Mouse (Mus musculus): ENCODE data around the gene Qk. TPM values are rescaled to one million over a fixed set of nuclear protein-coding genes. Genes with fewer than 3 reads are reported as not detected.
A peak's percentile ranks its signal among the peaks of the same experiment; 100 is the strongest.

Gene Qk
- polyA plus RNA-seq, 2 experiments, result 9.5 to 29.4 TPM

GRCm38 (mm10) chr17:10363151-10363550, 43.5 kb upstream of the Qk start:
- Histone ChIP-seq H3K27ac (no peak overlapping the region), H3K4me3 (ENCODE audit: insufficient read depth in 1 of 2, low read depth in 2 of 2, low read length in 2 of 2) (no peak overlapping the region), H3K4me1 (replicated peaks; ENCODE audit: control insufficient read depth in 2 of 2, insufficient read depth in 2 of 2, low read length in 1 of 2) (peaks cover 0 to 6% of the 10 kb centered on the region in 2 experiments; a peak in 2 of 4 replicates), H3K9me3 (ENCODE audit: control insufficient read depth, low read length) (no peaks in the 10 kb centered on the region), H3K9ac (replicated peaks) (no peak overlapping the region), H3K4me2 (ENCODE audit: low read depth) (no peak overlapping the region), H3K27me3 (ENCODE audit: control insufficient read depth, insufficient read depth, low read length) (no peaks in the 10 kb centered on the region), H3K36me3 (replicated peaks; ENCODE audit: control insufficient read depth, insufficient read depth, low read depth) (no peaks in the 10 kb centered on the region)
- 66% methylated on average over 3 of the region's 3 CpGs for WGBS (ENCODE audit: insufficient replicate concordance)
- ATAC-seq (ENCODE audit: insufficient read depth), result no peak
- no peak for DNase-seq (ENCODE audit: low read depth in 3 of 3, low spot score in 3 of 3)
- TF ChIP-seq EP300 (IDR thresholded peaks at IDR 0.05; ENCODE audit: low read depth), result no peak
- no peak for TF ChIP-seq CTCF (IDR thresholded peaks at IDR 0.05; ENCODE audit: low read depth)

- Histone ChIP-seq H3K4me1 (replicated peaks; ENCODE audit: control insufficient read depth in 2 of 2, insufficient read depth in 2 of 2, low read length in 1 of 2) (peaks cover 0 to 6% of the 10 kb centered on the region in 2 experiments; a peak in 2 of 4 replicates), H3K27ac (no peak overlapping the region), H3K36me3 (replicated peaks; ENCODE audit: control insufficient read depth, insufficient read depth, low read depth) (no peaks in the 10 kb centered on the region), H3K4me3 (ENCODE audit: insufficient read depth in 1 of 2, low read depth in 2 of 2, low read length in 2 of 2) (no peak overlapping the region), H3K4me2 (ENCODE audit: low read depth) (no peak overlapping the region), H3K27me3 (ENCODE audit: control insufficient read depth, insufficient read depth, low read length) (no peaks in the 10 kb centered on the region), H3K9ac (replicated peaks) (no peak overlapping the region), H3K9me3 (ENCODE audit: control insufficient read depth, low read length) (no peaks in the 10 kb centered on the region)
- WGBS (ENCODE audit: insufficient replicate concordance), result 69% methylated on average over 7 of the region's 7 CpGs
- DNase-seq (ENCODE audit: low read depth in 3 of 3, low spot score in 3 of 3), result no peak
- no peak for ATAC-seq (ENCODE audit: insufficient read depth)
- TF ChIP-seq CTCF (IDR thresholded peaks at IDR 0.05; ENCODE audit: low read depth) (no peak), EP300 (IDR thresholded peaks at IDR 0.05; ENCODE audit: low read depth) (no peak)
These were observed 42.2 kb upstream of the Qk start for GRCm38 (mm10) chr17:10361882-10362291.

- H3K27me3 ChIP-seq (ENCODE audit: control insufficient read depth, insufficient read depth, low read length), result no peaks in the 10 kb centered on the region
- ATAC-seq (ENCODE audit: insufficient read depth) (no peak), DNase-seq (ENCODE audit: low read depth in 3 of 3, low spot score in 3 of 3) (no peak)
- TF ChIP-seq EP300 (IDR thresholded peaks at IDR 0.05; ENCODE audit: low read depth), result no peak
- TF ChIP-seq CTCF (IDR thresholded peaks at IDR 0.05; ENCODE audit: low read depth), result no peak
- no peak overlapping the region for H3K4me3 ChIP-seq (ENCODE audit: insufficient read depth in 1 of 2, low read depth in 2 of 2, low read length in 2 of 2)
- H3K4me2 ChIP-seq (ENCODE audit: low read depth), result no peak overlapping the region
- H3K4me1 ChIP-seq (replicated peaks; ENCODE audit: control insufficient read depth in 2 of 2, insufficient read depth in 2 of 2, low read length in 1 of 2), result peaks cover 0 to 6% of the 10 kb centered on the region in 2 experiments; a peak in 2 of 4 replicates
- no peaks in the 10 kb centered on the region for H3K9me3 ChIP-seq (ENCODE audit: control insufficient read depth, low read length)
- H3K36me3 ChIP-seq (replicated peaks; ENCODE audit: control insufficient read depth, insufficient read depth, low read depth), result no peaks in the 10 kb centered on the region
- H3K9ac ChIP-seq (replicated peaks), result no peak overlapping the region
- H3K27ac ChIP-seq, result no peak overlapping the region
- 75% methylated on average over 4 of the region's 4 CpGs for WGBS (ENCODE audit: insufficient replicate concordance)
These were observed 41.1 kb upstream of the Qk start for GRCm38 (mm10) chr17:10360738-10361137.

GRCm38 (mm10) chr17:10359466-10359865, 39.8 kb upstream of the Qk start:
- 19% methylated on average over 14 of the region's 14 CpGs for WGBS (ENCODE audit: insufficient replicate concordance)
- ATAC-seq (ENCODE audit: insufficient read depth) (peak; percentile 28), DNase-seq (ENCODE audit: low read depth in 3 of 3, low spot score in 3 of 3) (peak; percentile 10 to 19 (median 13))
- Histone ChIP-seq H3K36me3 (replicated peaks; ENCODE audit: control insufficient read depth, insufficient read depth, low read depth) (no peaks in the 10 kb centered on the region), H3K27me3 (ENCODE audit: control insufficient read depth, insufficient read depth, low read length) (no peaks in the 10 kb centered on the region), H3K27ac (no peak overlapping the region), H3K9me3 (ENCODE audit: control insufficient read depth, low read length) (no peaks in the 10 kb centered on the region), H3K4me3 (ENCODE audit: insufficient read depth in 1 of 2, low read depth in 2 of 2, low read length in 2 of 2) (no peak overlapping the region), H3K9ac (replicated peaks) (no peak overlapping the region), H3K4me2 (ENCODE audit: low read depth) (no peak overlapping the region), H3K4me1 (replicated peaks; ENCODE audit: control insufficient read depth in 2 of 2, insufficient read depth in 2 of 2, low read length in 1 of 2) (peaks cover 0 to 6% of the 10 kb centered on the region in 2 experiments; a peak in 2 of 4 replicates)
- TF ChIP-seq CTCF (IDR thresholded peaks at IDR 0.05; ENCODE audit: low read depth) (no peak), EP300 (IDR thresholded peaks at IDR 0.05; ENCODE audit: low read depth) (no peak)

GRCm38 (mm10) chr17:10357348-10357747, 37.7 kb upstream of the Qk start:
- WGBS (ENCODE audit: insufficient replicate concordance), result 69% methylated on average over 12 of the region's 12 CpGs
- Histone ChIP-seq H3K9ac (replicated peaks) (no peak overlapping the region), H3K9me3 (ENCODE audit: control insufficient read depth, low read length) (no peaks in the 10 kb centered on the region), H3K36me3 (replicated peaks; ENCODE audit: control insufficient read depth, insufficient read depth, low read depth) (no peaks in the 10 kb centered on the region), H3K27me3 (ENCODE audit: control insufficient read depth, insufficient read depth, low read length) (no peaks in the 10 kb centered on the region), H3K4me3 (ENCODE audit: insufficient read depth in 1 of 2, low read depth in 2 of 2, low read length in 2 of 2) (no peak overlapping the region), H3K27ac (no peak overlapping the region), H3K4me2 (ENCODE audit: low read depth) (no peak overlapping the region), H3K4me1 (replicated peaks; ENCODE audit: control insufficient read depth in 2 of 2, insufficient read depth in 2 of 2, low read length in 1 of 2) (peaks cover 0 to 6% of the 10 kb centered on the region in 2 experiments; a peak in 2 of 4 replicates)
- ATAC-seq (ENCODE audit: insufficient read depth) (no peak), DNase-seq (ENCODE audit: low read depth in 3 of 3, low spot score in 3 of 3) (no peak)
- TF ChIP-seq CTCF (IDR thresholded peaks at IDR 0.05; ENCODE audit: low read depth), result no peak
- no peak for TF ChIP-seq EP300 (IDR thresholded peaks at IDR 0.05; ENCODE audit: low read depth)
